Mouse (Mus musculus) bone marrow macrophage, adult 2 months (primary cell): ENCODE results near the gene Irf2.

Experiments used
- CTCF ChIP-seq: IDR thresholded peaks from 2 replicates; pipeline ENCODE4 v1.5.1; 2012; ENCODE audit warnings: low read depth, mild to moderate bottlenecking, low read length, moderate library complexity
- POLR2A ChIP-seq: IDR thresholded peaks from 2 replicates; pipeline ENCODE4 v1.6.1; 2012; ENCODE audit warnings: mild to moderate bottlenecking, low read depth, low read length, borderline replicate concordance

GRCm38 (mm10) chr8:46894385-46894784 is 154.9 kb downstream of the Irf2 start:
- no peak for TF ChIP-seq POLR2A
- TF ChIP-seq CTCF: no peak
